Mouse (Mus musculus) bone marrow, adult 2 months (tissue): ENCODE data around the gene D930020B18Rik.

Source experiments
- CTCF ChIP-seq: fragments of 200-500 bp; IDR thresholded peaks from 2 replicates; pipeline ENCODE4 v1.5.1; 2011; ENCODE audit warnings: low read length, control low read depth; ENCODE audit not compliant: control insufficient read depth, insufficient read depth
- POLR2A ChIP-seq: fragments of 200-500 bp; IDR thresholded peaks from 2 replicates; pipeline ENCODE4 v1.6.1; 2011; ENCODE audit warnings: low read depth, mild to moderate bottlenecking, control low read depth, low read length, borderline replicate concordance; ENCODE audit not compliant: control insufficient read depth

GRCm38 (mm10) chr10:121634159-121634558 lies 7.2 kb upstream of the D930020B18Rik start:
- TF ChIP-seq CTCF (no peak), POLR2A (no peak)
